Mouse (Mus musculus): Measurements from ENCODE around the gene Cxcr6.

The Cxcr6 gene

GRCm38 (mm10) chr9:123818601-123819000 is 12.3 kb downstream of the Cxcr6 start:
- DNase-seq (ENCODE audit: low spot score in 2 of 2) = no peak

GRCm38 (mm10) chr9:123826631-123827030 is 20.4 kb downstream of the Cxcr6 start:
- DNase-seq (ENCODE audit: low spot score in 2 of 2) = no peak

- no peak for DNase-seq (ENCODE audit: low spot score in 2 of 2)
Observed at GRCm38 (mm10) chr9:123828916-123829315, 22.6 kb downstream of the Cxcr6 start.

GRCm38 (mm10) chr9:123835851-123836250 is 29.6 kb downstream of the Cxcr6 start:
- DNase-seq (ENCODE audit: low spot score in 2 of 2) = no peak

GRCm38 (mm10) chr9:123840243-123840642 is 34.0 kb downstream of the Cxcr6 start:
- DNase-seq (ENCODE audit: low spot score in 2 of 2) = no peak

- DNase-seq (ENCODE audit: low spot score in 2 of 2) = no peak
Observed at GRCm38 (mm10) chr9:123844468-123844867, 38.2 kb downstream of the Cxcr6 start.

GRCm38 (mm10) chr9:123845120-123845519 is 38.8 kb downstream of the Cxcr6 start:
- DNase-seq (ENCODE audit: low spot score in 2 of 2) = no peak

- DNase-seq (ENCODE audit: low spot score in 2 of 2) = no peak
Observed at GRCm38 (mm10) chr9:123846490-123846889, 40.2 kb downstream of the Cxcr6 start.

GRCm38 (mm10) chr9:123849976-123850695 is 43.9 kb downstream of the Cxcr6 start:
- peak in 1 of 2 experiments; percentile 19 for DNase-seq (ENCODE audit: low spot score in 2 of 2)

GRCm38 (mm10) chr9:123850705-123851061 is 44.4 kb downstream of the Cxcr6 start:
- DNase-seq (ENCODE audit: low spot score in 2 of 2) = peak; percentile 21 to 22

GRCm38 (mm10) chr9:123851062-123851712 is 44.9 kb downstream of the Cxcr6 start:
- DNase-seq (ENCODE audit: low spot score in 2 of 2) = peak; percentile 41 to 65

GRCm38 (mm10) chr9:123851713-123852448 is 45.6 kb downstream of the Cxcr6 start, which contains the start of gene Fyco1:
Gene Fyco1, minus strand, starts transcription at chr9:123851899.
- peak; percentile 94 to 97 for DNase-seq (ENCODE audit: low spot score in 2 of 2)

- no peak for DNase-seq (ENCODE audit: low spot score in 2 of 2)
Observed at GRCm38 (mm10) chr9:123852449-123853390, 46.4 kb downstream of the Cxcr6 start.

- no peak for DNase-seq (ENCODE audit: low spot score in 2 of 2)
Observed at GRCm38 (mm10) chr9:123856836-123857235, 50.6 kb downstream of the Cxcr6 start.

Data from frontal cortex, postnatal 10 days (tissue).